Mouse (Mus musculus) lung, embryonic 15.5 days (tissue): ENCODE data around the gene Gpx5. TPM values are rescaled to one million over a fixed set of nuclear protein-coding genes. Genes with fewer than 3 reads are reported as not detected.

Experiments used
- ATAC-seq: fragments of 200-750 bp; cut with Nextera tagmentation; 2 replicates; pipeline ENCODE4 v1.8.0; 2017; ENCODE audit warnings: moderate number of reproducible peaks, borderline replicate concordance; ENCODE audit not compliant: low FRiP score, low TSS enrichment; ENCODE audit errors: extremely low read depth
- H3K27ac ChIP-seq: fragments of 300-500 bp; sonication (generic); 2 replicates; pipeline ENCODE4 v1.5.1; 2015; ENCODE audit warnings: moderate library complexity, mild to moderate bottlenecking, inconsistent platforms
- H3K27me3 ChIP-seq: fragments of 300-500 bp; sonication (generic); 2 replicates; pipeline ENCODE4 v1.6.1; 2015; ENCODE audit warnings: inconsistent platforms
- H3K36me3 ChIP-seq: fragments of 300-500 bp; sonication (generic); 2 replicates; pipeline ENCODE4 v1.6.1; 2015; ENCODE audit warnings: inconsistent platforms
- H3K4me1 ChIP-seq: fragments of 300-500 bp; sonication (generic); 2 replicates; pipeline ENCODE4 v1.6.1; 2015; ENCODE audit warnings: inconsistent platforms
- H3K4me2 ChIP-seq: fragments of 300-500 bp; sonication (generic); 2 replicates; pipeline ENCODE4 v1.6.1; 2015; ENCODE audit warnings: inconsistent platforms, mild to moderate bottlenecking, moderate library complexity
- H3K4me3 ChIP-seq: fragments of 300-500 bp; sonication (generic); 2 replicates; pipeline ENCODE4 v1.5.1; 2015; ENCODE audit warnings: mild to moderate bottlenecking, inconsistent platforms
- H3K9ac ChIP-seq: fragments of 300-500 bp; sonication (generic); 2 replicates; pipeline ENCODE4 v1.6.1; 2015; ENCODE audit warnings: inconsistent platforms
- H3K9me3 ChIP-seq: fragments of 300-500 bp; sonication (generic); 2 replicates; pipeline ENCODE4 v1.6.1; 2016; ENCODE audit warnings: inconsistent platforms
- WGBS: fragments of 180-500 bp; shearing (Covaris S2); methylation state at CpG from one replicate; pipeline ENCODE4 v1.1.7; 2015; 5-methylcytosine and 5-hydroxymethylcytosine counted together
- polyA plus RNA-seq: library from polyadenylated mRNA; unstranded; fragments of >200 nt; fragmentation: Nextera tagmentation; extraction: Ambion mirVana; gene quantifications from 2 replicates; pipeline ENCODE4 v1.2.1, GENCODE M21; 2015

Gpx5 gene
- polyA plus RNA-seq, 1 experiment from 2014 or later: not detected

- H3K27ac ChIP-seq: no peak overlapping the region
- WGBS: 4% methylated on average over 11 of the region's 11 CpGs
- peaks cover 18% of the 10 kb centered on the region for H3K4me1 ChIP-seq
- no peaks in the 10 kb centered on the region for H3K27me3 ChIP-seq
- peak overlapping the region; percentile 38 for H3K4me3 ChIP-seq
- ATAC-seq: no peak
- no peak overlapping the region for H3K9ac ChIP-seq
- H3K4me2 ChIP-seq: peak overlapping the region; percentile 51
- H3K9me3 ChIP-seq: no peaks in the 10 kb centered on the region
- H3K36me3 ChIP-seq: no peaks in the 10 kb centered on the region
These were observed 28.6 kb downstream of the Gpx5 start for GRCm38 (mm10) chr13:21263910-21264309.

GRCm38 (mm10) chr13:21262787-21263461 lies 29.6 kb downstream of the Gpx5 start:
- Histone ChIP-seq H3K9me3 (no peaks in the 10 kb centered on the region), H3K27me3 (no peaks in the 10 kb centered on the region; the same call in 1 of the 2 replicates), H3K4me3 (no peak overlapping the region), H3K4me1 (peaks cover 21% of the 10 kb centered on the region), H3K27ac (no peak overlapping the region), H3K9ac (no peak overlapping the region), H3K36me3 (no peaks in the 10 kb centered on the region), H3K4me2 (no peak overlapping the region)
- WGBS: 52% methylated on average over 4 of the region's 4 CpGs
- ATAC-seq: no peak

GRCm38 (mm10) chr13:21260289-21260688 lies 32.2 kb downstream of the Gpx5 start:
- no peak overlapping the region for H3K27ac ChIP-seq
- peak overlapping the region; percentile 42 for H3K4me3 ChIP-seq
- WGBS: 16% methylated on average over 5 of the region's 5 CpGs
- peaks cover 21% of the 10 kb centered on the region for H3K4me1 ChIP-seq
- peak overlapping the region; percentile 65 for H3K4me2 ChIP-seq
- ATAC-seq: no peak
- H3K9me3 ChIP-seq: no peaks in the 10 kb centered on the region
- no peaks in the 10 kb centered on the region; the same call in 1 of the 2 replicates for H3K27me3 ChIP-seq
- no peaks in the 10 kb centered on the region for H3K36me3 ChIP-seq
- no peak overlapping the region for H3K9ac ChIP-seq

GRCm38 (mm10) chr13:21259677-21260113 lies 32.8 kb downstream of the Gpx5 start:
- no peaks in the 10 kb centered on the region for H3K36me3 ChIP-seq
- H3K4me2 ChIP-seq: peak overlapping the region; percentile 65
- H3K27me3 ChIP-seq: peaks cover 3% of the 10 kb centered on the region; the same call in 1 of the 2 replicates
- no peak overlapping the region for H3K27ac ChIP-seq
- 2% methylated on average over 18 of the region's 18 CpGs for WGBS
- no peaks in the 10 kb centered on the region for H3K9me3 ChIP-seq
- H3K4me1 ChIP-seq: peaks cover 21% of the 10 kb centered on the region
- no peak overlapping the region for H3K9ac ChIP-seq
- peak overlapping the region; percentile 42 for H3K4me3 ChIP-seq
- ATAC-seq: peak; percentile 70; the same call in 1 of the 2 replicates

- H3K27me3 ChIP-seq: peaks cover 3% of the 10 kb centered on the region; the same call in 1 of the 2 replicates
These were observed 33.3 kb downstream of the Gpx5 start for GRCm38 (mm10) chr13:21259171-21259631.

GRCm38 (mm10) chr13:21258524-21258923 lies 34.0 kb downstream of the Gpx5 start:
- H3K4me1 ChIP-seq: peaks cover 16% of the 10 kb centered on the region
- H3K9me3 ChIP-seq: no peaks in the 10 kb centered on the region
- no peak overlapping the region for H3K27ac ChIP-seq
- WGBS: 19% methylated on average over 6 of the region's 6 CpGs
- peak overlapping the region; percentile 42 for H3K4me3 ChIP-seq
- H3K9ac ChIP-seq: no peak overlapping the region
- peaks cover 3% of the 10 kb centered on the region; the same call in 1 of the 2 replicates for H3K27me3 ChIP-seq
- H3K36me3 ChIP-seq: no peaks in the 10 kb centered on the region
- peak overlapping the region; percentile 65 for H3K4me2 ChIP-seq
- no peak for ATAC-seq

More at GRCm38 (mm10) chr13:21259171-21259631, 33.3 kb downstream of the Gpx5 start:
- no peaks in the 10 kb centered on the region for H3K36me3 ChIP-seq
- H3K9me3 ChIP-seq: no peaks in the 10 kb centered on the region
- under 1% methylated on average over 15 of the region's 15 CpGs for WGBS
- peak overlapping the region; percentile 65 for H3K4me2 ChIP-seq
- peak overlapping the region; percentile 42 for H3K4me3 ChIP-seq
- peaks cover 19% of the 10 kb centered on the region for H3K4me1 ChIP-seq
- no peak overlapping the region for H3K27ac ChIP-seq
- H3K9ac ChIP-seq: peak overlapping the region; percentile 27; the same call in 1 of the 2 replicates
- no peak for ATAC-seq

GRCm38 (mm10) chr13:21253986-21254385 lies 38.5 kb downstream of the Gpx5 start:
- no peak overlapping the region for H3K27ac ChIP-seq
- WGBS: 2% methylated on average over 16 of the region's 16 CpGs
- peak overlapping the region; percentile 75 for H3K4me2 ChIP-seq
- ATAC-seq: peak; percentile 78; the same call in 1 of the 2 replicates
- H3K36me3 ChIP-seq: no peaks in the 10 kb centered on the region
- H3K9me3 ChIP-seq: no peaks in the 10 kb centered on the region
- H3K27me3 ChIP-seq: peaks cover 3% of the 10 kb centered on the region; the same call in 1 of the 2 replicates
- H3K9ac ChIP-seq: peak overlapping the region; percentile 4; the same call in 1 of the 2 replicates
- peak overlapping the region; percentile 43 for H3K4me3 ChIP-seq
- peaks cover 10% of the 10 kb centered on the region; the same call in 1 of the 2 replicates for H3K4me1 ChIP-seq

- Histone ChIP-seq H3K4me3 (peak overlapping the region; percentile 43), H3K36me3 (no peaks in the 10 kb centered on the region), H3K9ac (peak overlapping the region; percentile 4; the same call in 1 of the 2 replicates), H3K4me1 (peaks cover 6% of the 10 kb centered on the region; the same call in 1 of the 2 replicates), H3K4me2 (peak overlapping the region; percentile 75), H3K27ac (no peak overlapping the region), H3K9me3 (no peaks in the 10 kb centered on the region), H3K27me3 (peaks cover 3% of the 10 kb centered on the region; the same call in 1 of the 2 replicates)
- WGBS: under 1% methylated on average over 12 of the region's 12 CpGs
- ATAC-seq: no peak
These were observed 39.0 kb downstream of the Gpx5 start for GRCm38 (mm10) chr13:21253569-21253968.

GRCm38 (mm10) chr13:21253040-21253439 lies 39.5 kb downstream of the Gpx5 start:
- ATAC-seq: no peak
- Histone ChIP-seq H3K27me3 (peaks cover 3% of the 10 kb centered on the region; the same call in 1 of the 2 replicates), H3K4me3 (peak overlapping the region; percentile 43), H3K9me3 (no peaks in the 10 kb centered on the region), H3K9ac (no peak overlapping the region), H3K36me3 (no peaks in the 10 kb centered on the region), H3K27ac (no peak overlapping the region), H3K4me1 (0 out of 2 replicates have a peak, but pooled peaks cover 6% of the 10 kb centered on the region), H3K4me2 (peak overlapping the region; percentile 75)
- 29% methylated on average over 5 of the region's 5 CpGs for WGBS

- no peak for ATAC-seq
- Histone ChIP-seq H3K4me2 (no peak overlapping the region), H3K4me1 (0 out of 2 replicates have a peak, but pooled peaks cover 6% of the 10 kb centered on the region), H3K27me3 (peaks cover 3% of the 10 kb centered on the region; the same call in 1 of the 2 replicates), H3K9ac (no peak overlapping the region), H3K4me3 (no peak overlapping the region), H3K27ac (no peak overlapping the region), H3K36me3 (no peaks in the 10 kb centered on the region), H3K9me3 (no peaks in the 10 kb centered on the region)
- 45% methylated on average over 9 of the region's 9 CpGs for WGBS
These were observed 42.4 kb downstream of the Gpx5 start for GRCm38 (mm10) chr13:21250074-21250681.

- WGBS: 23% methylated on average over 4 of the region's 4 CpGs
- no peak overlapping the region for H3K27ac ChIP-seq
- H3K4me1 ChIP-seq: 0 out of 2 replicates have a peak, but pooled peaks cover 6% of the 10 kb centered on the region
- no peaks in the 10 kb centered on the region for H3K36me3 ChIP-seq
- no peak for ATAC-seq
- H3K9me3 ChIP-seq: no peaks in the 10 kb centered on the region
- no peak overlapping the region for H3K4me2 ChIP-seq
- no peak overlapping the region for H3K4me3 ChIP-seq
- H3K27me3 ChIP-seq: peaks cover 3% of the 10 kb centered on the region; the same call in 1 of the 2 replicates
- H3K9ac ChIP-seq: no peak overlapping the region
These were observed 43.5 kb downstream of the Gpx5 start for GRCm38 (mm10) chr13:21249022-21249421.
